Mouse (Mus musculus): ENCODE data around the gene Gm21209.
"Not testable (repeated sequence)": the region's sequence is repeated elsewhere in the genome, so short reads cannot be mapped to it uniquely, and the experiment has no call there.

The Gm21209 gene

GRCm38 (mm10) chrY:49570856-49571255 is at the start of gene Gm21209:
Gene Gm21209 (plus strand): TSS chrY:49571156.
- not testable (repeated sequence) for DNase-seq

All from B cell, adult 2 months (primary cell).